Mouse (Mus musculus) MEL (cell line): ENCODE measurements around the gene Gtse1. TPM values are rescaled to one million over a fixed set of nuclear protein-coding genes. Genes with fewer than 3 reads are reported as not detected.

ENCODE experiments used
- DNase-seq: peaks from one replicate; pipeline ENCODE4 v3.0.0; 2011; ENCODE audit warnings: low read depth, low spot score
- H3K27ac ChIP-seq: 2 replicates; pipeline ENCODE4 v1.5.1; 2012; ENCODE audit warnings: low read depth, mild to moderate bottlenecking, control low read depth, low read length, moderate library complexity; ENCODE audit not compliant: control insufficient read depth
- H3K27me3 ChIP-seq, 2 experiments: fragments of 150-350 bp in 1 of 2; sonication (generic) in 1 of 2; 2 replicates each; pipeline ENCODE4 v1.6.1; 2012; ENCODE audit warnings: low read length in 2 of 2, mild to moderate bottlenecking in 2 of 2, improper control_type of control experiment in 1 of 2, moderate library complexity in 1 of 2; ENCODE audit not compliant: insufficient read depth in 2 of 2, control insufficient read depth in 1 of 2
- H3K36me3 ChIP-seq, 2 experiments: 2 replicates each; pipeline ENCODE4 v1.6.1; 2012 to 2014; ENCODE audit warnings: low read length in 2 of 2, improper control_type of control experiment in 1 of 2, inconsistent platforms in 1 of 2, mild to moderate bottlenecking in 1 of 2; ENCODE audit not compliant: insufficient read depth in 2 of 2, control insufficient read depth in 1 of 2
- H3K4me1 ChIP-seq, 2 experiments: fragments of 150-350 bp in 1 of 2; sonication (generic) in 1 of 2; 2 replicates each; pipeline ENCODE4 v1.6.1; 2012; ENCODE audit warnings: low read length in 2 of 2, improper control_type of control experiment in 1 of 2, mild to moderate bottlenecking in 1 of 2; ENCODE audit not compliant: insufficient read depth in 2 of 2, control insufficient read depth in 1 of 2
- H3K4me3 ChIP-seq, 2 experiments: fragments of 150-350 bp in 1 of 2; sonication (generic) in 1 of 2; 2 replicates each; pipeline ENCODE4 v1.5.1; 2012; ENCODE audit warnings: low read depth in 2 of 2, low read length in 2 of 2, mild to moderate bottlenecking in 2 of 2, moderate library complexity in 2 of 2, control low read depth in 1 of 2, improper control_type of control experiment in 1 of 2; ENCODE audit not compliant: control insufficient read depth in 1 of 2, insufficient read depth in 1 of 2
- H3K79me2 ChIP-seq: 2 replicates; pipeline ENCODE4 v1.6.1; 2012; ENCODE audit warnings: mild to moderate bottlenecking, low read length, moderate library complexity; ENCODE audit not compliant: control insufficient read depth, poor library complexity, insufficient read depth
- H3K9ac ChIP-seq: 2 replicates; pipeline ENCODE4 v1.6.1; 2012; ENCODE audit warnings: low read depth, mild to moderate bottlenecking, control low read depth, low read length, moderate library complexity; ENCODE audit not compliant: control insufficient read depth, poor library complexity, severe bottlenecking
- H3K9me3 ChIP-seq: fragments of 150-350 bp; sonication (generic); replicated peaks from 2 replicates; pipeline ENCODE4 v1.6.1; 2012; ENCODE audit warnings: mild to moderate bottlenecking, low read length, improper control_type of control experiment, moderate library complexity; ENCODE audit not compliant: insufficient read depth
- BHLHE40 ChIP-seq: IDR thresholded peaks from 2 replicates; pipeline ENCODE4 v1.6.1; 2012; ENCODE audit warnings: low read depth, mild to moderate bottlenecking, inconsistent platforms, low read length, improper control_type of control experiment, borderline replicate concordance
- CHD1 ChIP-seq: IDR thresholded peaks from 2 replicates; pipeline ENCODE4 v1.6.1; 2012; ENCODE audit warnings: low read depth, mild to moderate bottlenecking, inconsistent platforms, low read length, improper control_type of control experiment
- CHD2 ChIP-seq: IDR thresholded peaks from 2 replicates; pipeline ENCODE4 v1.6.1; 2011; ENCODE audit warnings: low read length, improper control_type of control experiment
- EP300 ChIP-seq, 2 experiments: IDR thresholded peaks; 2 replicates each; pipeline ENCODE4 v1.6.1; 2011; ENCODE audit warnings: improper control_type of control experiment in 2 of 2, low read length in 2 of 2, low read depth in 1 of 2, mild to moderate bottlenecking in 1 of 2
- ETS1 ChIP-seq: IDR thresholded peaks from 2 replicates; pipeline ENCODE4 v1.6.1; 2012; ENCODE audit warnings: low read depth, mild to moderate bottlenecking, inconsistent platforms, low read length, improper control_type of control experiment, moderate library complexity
- GABPA ChIP-seq: IDR thresholded peaks from 2 replicates; pipeline ENCODE4 v1.6.1; 2012; ENCODE audit warnings: low read depth, mild to moderate bottlenecking, inconsistent platforms, low read length, improper control_type of control experiment, moderate library complexity
- GATA1 ChIP-seq: IDR thresholded peaks from 2 replicates; pipeline ENCODE4 v1.6.1; 2011; ENCODE audit warnings: low read depth, low read length, improper control_type of control experiment
- MAX ChIP-seq: IDR thresholded peaks from 2 replicates; pipeline ENCODE4 v1.6.1; 2011; ENCODE audit warnings: low read length, improper control_type of control experiment
- MEF2A ChIP-seq: IDR thresholded peaks from 2 replicates; pipeline ENCODE4 v1.6.1; 2014; ENCODE audit warnings: low read depth, mild to moderate bottlenecking, inconsistent platforms, low read length, improper control_type of control experiment; ENCODE audit not compliant: poor library complexity, insufficient replicate concordance, severe bottlenecking; ENCODE audit errors: extremely low read depth
- MYB ChIP-seq: IDR thresholded peaks from 2 replicates; pipeline ENCODE4 v1.6.1; 2011; ENCODE audit warnings: mild to moderate bottlenecking, low read depth, low read length, improper control_type of control experiment
- NELFE ChIP-seq: IDR thresholded peaks from 2 replicates; pipeline ENCODE4 v1.6.1; 2011; ENCODE audit warnings: low read depth, low read length, improper control_type of control experiment
- POLR2AphosphoS2 ChIP-seq: IDR thresholded peaks from 2 replicates; pipeline ENCODE4 v1.6.1; 2011; ENCODE audit warnings: low read length, improper control_type of control experiment
- RCOR1 ChIP-seq: IDR thresholded peaks from 2 replicates; pipeline ENCODE4 v1.6.1; 2012; ENCODE audit warnings: low read depth, mild to moderate bottlenecking, inconsistent platforms, low read length, improper control_type of control experiment
- TAL1 ChIP-seq: IDR thresholded peaks from 2 replicates; pipeline ENCODE4 v1.6.1; 2012; ENCODE audit warnings: mild to moderate bottlenecking, inconsistent platforms, low read length, moderate library complexity, mixed read lengths
- USF2 ChIP-seq, 2 experiments: IDR thresholded peaks; 2 replicates each; pipeline ENCODE4 v1.6.1; 2011 to 2012; ENCODE audit warnings: improper control_type of control experiment in 2 of 2, low read length in 2 of 2, borderline replicate concordance in 1 of 2, inconsistent platforms in 1 of 2, low read depth in 1 of 2, mild to moderate bottlenecking in 1 of 2; ENCODE audit not compliant: insufficient read depth in 1 of 2
- polyA plus RNA-seq, 2 experiments: library from polyadenylated mRNA; stranded (reverse) in 1 of 2; unstranded in 1 of 2; fragments of >175 nt in 1 of 2; fragments of >200 nt in 1 of 2; gene quantifications; 2 replicates each; pipeline versions ENCODE4 v1.2.1 to v1.2.4; 2012; ENCODE audit warnings: low replicate concordance in 2 of 2, low read depth in 1 of 2; ENCODE audit not compliant: insufficient read length in 2 of 2, insufficient read depth in 1 of 2, missing spikeins in 1 of 2
- total RNA-seq: library from RNA; depleted of rRNA; stranded (reverse); fragments of 300-350 nt; gene quantifications from 2 replicates; pipeline ENCODE4 v1.2.3, GENCODE M21; 2012

The Gtse1 gene
- total and polyA plus RNA-seq, 3 experiments = 22.6 to 38.3 TPM; not detected in 1

DNA sequence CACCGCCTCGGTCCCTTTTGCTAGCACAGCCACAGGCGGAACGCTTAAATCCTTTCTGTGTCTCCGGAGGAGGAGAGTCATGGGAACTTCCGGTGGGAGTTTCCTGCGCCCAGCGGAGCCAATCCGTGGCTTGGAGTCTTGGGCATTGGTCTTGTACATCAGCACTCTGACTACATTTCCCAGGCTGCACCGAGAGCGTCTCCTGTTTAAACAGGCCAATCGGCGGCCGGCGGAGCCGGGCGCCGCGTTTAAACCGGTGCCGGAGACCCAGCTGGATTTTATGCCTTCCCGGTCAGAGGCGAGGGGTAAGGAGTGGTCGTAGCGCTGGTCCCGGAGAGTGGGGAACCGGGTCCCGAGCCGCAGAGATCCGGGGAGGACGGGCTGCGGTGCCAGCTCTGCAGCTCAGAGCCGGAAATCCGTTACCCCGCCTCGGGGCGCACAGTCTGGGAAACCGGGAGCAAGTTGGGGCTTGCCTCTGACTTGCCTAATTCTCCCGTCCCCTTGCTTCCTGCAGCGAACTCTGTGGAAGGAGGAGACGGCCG lies at the start of gene Gtse1 (continued):
- TF ChIP-seq CHD1 (no peak), CHD2 (peak; percentile 72), GABPA (no peak)
- TF ChIP-seq, all 39 proteins: peak for 18

DNA sequence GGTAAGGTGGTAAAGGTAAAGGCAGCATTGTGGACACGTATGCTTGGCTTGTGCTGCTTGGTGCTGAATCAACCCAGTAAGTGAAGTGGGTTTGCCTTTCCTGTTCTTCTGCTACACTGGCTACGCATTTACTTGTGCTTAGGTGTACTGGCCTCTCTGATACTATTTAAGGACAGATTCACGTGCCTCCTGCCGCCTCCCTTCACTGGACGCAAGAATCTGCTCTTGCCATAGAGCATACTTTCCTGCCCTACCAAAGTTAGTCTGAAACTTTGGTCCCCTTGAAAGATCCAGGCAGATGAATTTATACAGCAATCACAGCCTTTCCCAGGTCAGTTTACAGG lies 49.1 kb upstream of the Gtse1 start:
- H3K27ac ChIP-seq = no peak overlapping the region
- peak overlapping the region; percentile 66; the same call in 1 of the 2 replicates for H3K9ac ChIP-seq
- no peaks in the 10 kb centered on the region for H3K9me3 ChIP-seq
- H3K4me3 ChIP-seq = peak overlapping the region; percentile 73 to 75
- H3K79me2 ChIP-seq = peaks cover 2% of the 10 kb centered on the region; the same call in 1 of the 2 replicates
- TF ChIP-seq MYB (no peak), POLR2AphosphoS2 (no peak), EP300 (IDR thresholded peaks at IDR 0.05; ENCODE audit: low read depth in 1 of 2, low read length in 2 of 2) (no peak), RCOR1 (no peak)
- peaks cover 0 to 15% of the 10 kb centered on the region in 2 experiments; a peak in 2 of 4 replicates for H3K36me3 ChIP-seq
- H3K27me3 ChIP-seq = no peaks in the 10 kb centered on the region
- DNase-seq = no peak
- peaks cover 10 to 21% of the 10 kb centered on the region in 2 experiments for H3K4me1 ChIP-seq

DNA sequence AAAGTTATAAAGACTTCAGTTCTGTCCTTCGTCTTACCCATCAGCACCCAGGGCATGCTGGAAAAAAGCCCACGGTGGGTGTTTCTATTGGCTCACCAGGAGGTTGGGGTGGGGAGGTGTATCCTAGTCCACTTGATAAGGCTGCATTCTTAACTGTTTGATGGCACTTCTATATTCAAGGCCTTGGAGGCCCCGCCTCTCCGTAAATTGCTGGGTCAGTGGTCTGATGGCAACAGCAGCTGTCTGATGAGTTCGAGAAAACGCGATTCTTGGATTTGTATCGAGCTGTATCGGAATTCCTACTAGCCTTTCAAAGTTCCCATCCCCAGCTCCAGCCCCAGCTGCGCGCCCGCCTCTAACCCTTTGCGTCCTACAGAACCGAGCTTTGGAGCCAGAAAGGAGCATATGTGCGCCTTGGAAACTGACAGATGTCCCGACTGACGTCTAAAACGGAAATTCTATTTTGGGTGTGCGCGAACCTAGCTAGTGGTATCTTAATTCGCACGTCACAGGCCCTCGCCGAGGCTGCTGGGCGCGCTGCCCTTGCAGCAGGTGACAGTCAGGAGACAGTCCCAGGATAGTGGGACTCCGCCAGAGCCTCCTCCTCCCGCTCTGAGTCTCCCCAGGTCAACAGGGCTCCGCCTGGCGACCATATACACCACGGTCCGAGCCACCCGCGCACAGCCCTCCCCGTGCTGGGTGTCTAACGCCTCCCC lies 48.6 kb upstream of the Gtse1 start:
- peak; percentile 84 for DNase-seq
- H3K27me3 ChIP-seq = no peaks in the 10 kb centered on the region
- peak overlapping the region; percentile 66 for H3K9ac ChIP-seq
- H3K36me3 ChIP-seq = peaks cover 0 to 15% of the 10 kb centered on the region in 2 experiments; a peak in 2 of 4 replicates
- no peaks in the 10 kb centered on the region for H3K9me3 ChIP-seq
- H3K79me2 ChIP-seq = peaks cover 2% of the 10 kb centered on the region; the same call in 1 of the 2 replicates
- 0 out of 2 replicates have a peak, but pooled peaks have one; percentile 13 for TF ChIP-seq GATA1
- TF ChIP-seq TAL1 = no peak
- no peak for TF ChIP-seq RCOR1
- peak; percentile 40; the same call in 1 of the 2 replicates for TF ChIP-seq ETS1
- 0 out of 2 replicates have a peak, but pooled peaks have one; percentile 27 for TF ChIP-seq MEF2A
- no peak for TF ChIP-seq POLR2AphosphoS2
- peak; percentile 57; the same call in 1 of the 2 replicates for TF ChIP-seq BHLHE40
- no peak for TF ChIP-seq MAX
- no peak for TF ChIP-seq NELFE
- no peak for TF ChIP-seq USF2 (IDR thresholded peaks at IDR 0.05; ENCODE audit: borderline replicate concordance in 1 of 2, insufficient read depth in 1 of 2, low read depth in 1 of 2, low read length in 2 of 2)
- peaks cover 10 to 21% of the 10 kb centered on the region in 2 experiments for H3K4me1 ChIP-seq
- peak overlapping the region; percentile 76 for H3K27ac ChIP-seq
- H3K4me3 ChIP-seq = peak overlapping the region; percentile 73 to 75
